10 mouse cellular contexts compared by ENCODE assay signal in genomic region chr8:105621841-105622240, GRCm38 (mm10). TPM values are rescaled to one million over a fixed set of nuclear protein-coding genes. Genes with fewer than 3 reads are reported as not detected.
DNase-seq lines count a peak whose midpoint lies in the region; ATAC-seq and TF ChIP-seq lines count a peak whose summit lies in the region.
"Had no signal": no experiment of that assay in that cellular context is flagged by ENCODE, and none has a peak within 500 bp of the region (broad histone marks: within the 10 kb centered on the region; RNA-seq: fewer than 3 reads in every experiment).

No protein-coding gene starts in this region.

- H3K9ac ChIP-seq in heart, adult 2 months (ENCODE audit: low read depth, low read length), result no peak overlapping the region
- peak overlapping the region; percentile 26; the same call in 1 of the 2 replicates for H3K9ac ChIP-seq in neural tube, embryonic 12.5 days
- no peak overlapping the region for H3K9ac ChIP-seq in hindbrain, embryonic 14.5 days
- no peak overlapping the region for H3K9ac ChIP-seq in midbrain, postnatal 0 days (replicated peaks; ENCODE audit: low read length, poor library complexity, severe bottlenecking)

- peak overlapping the region; percentile 48 for H3K27ac ChIP-seq in heart, adult 2 months
- peak overlapping the region; percentile 33; the same call in 1 of the 2 replicates for H3K27ac ChIP-seq in neural tube, embryonic 12.5 days
- H3K27ac ChIP-seq in hindbrain, embryonic 14.5 days, result peak overlapping the region; percentile 60
- H3K27ac ChIP-seq in midbrain, postnatal 0 days (ENCODE audit: low read depth, low read length), result peak overlapping the region; percentile 47; the same call in 1 of the 2 replicates

- H3K4me3 ChIP-seq in heart, adult 2 months, result no peak overlapping the region
- H3K4me3 ChIP-seq in neural tube, embryonic 12.5 days, result no peak overlapping the region
- H3K4me3 ChIP-seq in hindbrain, embryonic 14.5 days (replicated peaks; ENCODE audit: low read length), result no peak overlapping the region
- H3K4me3 ChIP-seq in midbrain, postnatal 0 days (ENCODE audit: low read depth, low read length), result no peak overlapping the region

- 0 out of 2 replicates have a peak, but pooled peaks have one; percentile 1 for TF ChIP-seq POLR2A in heart, adult 2 months (IDR thresholded peaks at IDR 0.05; ENCODE audit: insufficient read depth, low read depth, low read length)

- no peaks in the 10 kb centered on the region for H3K9me3 ChIP-seq in neural tube, embryonic 12.5 days
- no peaks in the 10 kb centered on the region for H3K9me3 ChIP-seq in hindbrain, embryonic 14.5 days (ENCODE audit: control insufficient read depth, low read length)
- H3K9me3 ChIP-seq in midbrain, postnatal 0 days (ENCODE audit: low read length), result no peaks in the 10 kb centered on the region

- no peak for TF ChIP-seq CTCF in heart, adult 2 months (IDR thresholded peaks at IDR 0.05)
- TF ChIP-seq CTCF in midbrain, postnatal 0 days (IDR thresholded peaks at IDR 0.05), result no peak

- intact Hi-C loops in heart, adult 2 months (cut with DNase I), result loop anchor here (1.0 kb wide), 1 partner anchor 63 kb away; no protein-coding TSS in a partner anchor

- 37% methylated on average over 4 of the region's 4 CpGs for WGBS in heart, adult 2 months
- 72% methylated on average over 4 of the region's 4 CpGs for WGBS in neural tube, embryonic 12.5 days
- WGBS in hindbrain, embryonic 14.5 days, result 37% methylated on average over 4 of the region's 4 CpGs
- WGBS in midbrain, postnatal 0 days, result 27% methylated on average over 4 of the region's 4 CpGs

- H3K36me3 ChIP-seq in heart, adult 2 months (ENCODE audit: control insufficient read depth, insufficient read depth, low read length), result peaks cover 6% of the 10 kb centered on the region
- peaks cover 58% of the 10 kb centered on the region for H3K36me3 ChIP-seq in neural tube, embryonic 12.5 days
- peaks cover 70% of the 10 kb centered on the region for H3K36me3 ChIP-seq in hindbrain, embryonic 14.5 days (replicated peaks; ENCODE audit: control insufficient read depth, insufficient read depth)
- H3K36me3 ChIP-seq in midbrain, postnatal 0 days (ENCODE audit: insufficient read depth, low read length), result peaks cover 54% of the 10 kb centered on the region

- TF ChIP-seq EP300 in heart, adult 2 months (IDR thresholded peaks at IDR 0.05; ENCODE audit: insufficient read depth, low read depth, low read length), result no peak

- peak in 1 of 2 experiments; percentile 24 for DNase-seq in heart, adult 2 months
- no peak for DNase-seq in heart, adult 8-10 months (ENCODE audit: low spot score)
- no peak for DNase-seq in neural tube, embryonic 10.5 days (ENCODE audit: extremely low spot score, low spot score)
- DNase-seq in hindbrain, embryonic 14.5 days (ENCODE audit: low spot score), result no peak
- peak; percentile 33 for DNase-seq in midbrain, postnatal 0 days (ENCODE audit: low spot score)
- no peak for DNase-seq in gastrocnemius, postnatal 4 days (ENCODE audit: low spot score in 2 of 2)

- peak; percentile 16; the same call in 1 of the 2 replicates for ATAC-seq in neural tube, embryonic 12.5 days (ENCODE audit: low FRiP score, low read depth)
- ATAC-seq in hindbrain, embryonic 14.5 days (ENCODE audit: low FRiP score), result no peak
- no peak for ATAC-seq in midbrain, postnatal 0 days (ENCODE audit: low FRiP score)
- ATAC-seq in frontal cortex, adult (ENCODE audit: low TSS enrichment), result no peak

- peaks cover 6% of the 10 kb centered on the region; the same call in 1 of the 2 replicates for H3K4me1 ChIP-seq in heart, adult 2 months (ENCODE audit: control insufficient read depth, insufficient read depth, low read length)
- H3K4me1 ChIP-seq in neural tube, embryonic 12.5 days, result peaks cover 39% of the 10 kb centered on the region
- H3K4me1 ChIP-seq in hindbrain, embryonic 14.5 days (replicated peaks; ENCODE audit: control insufficient read depth, insufficient read depth, low read length), result 0 out of 2 replicates have a peak, but pooled peaks cover 7% of the 10 kb centered on the region
- no peaks in the 10 kb centered on the region for H3K4me1 ChIP-seq in midbrain, postnatal 0 days (ENCODE audit: insufficient read depth, low read length)

- H3K79me2 ChIP-seq in heart, adult 2 months (replicated peaks; ENCODE audit: control insufficient read depth, insufficient read depth, low read length), result no peaks in the 10 kb centered on the region

- H3K4me2 ChIP-seq in neural tube, embryonic 12.5 days (replicated peaks), result no peak overlapping the region
- no peak overlapping the region for H3K4me2 ChIP-seq in hindbrain, embryonic 14.5 days (replicated peaks)
- no peak overlapping the region for H3K4me2 ChIP-seq in midbrain, postnatal 0 days (ENCODE audit: low read depth, low read length, poor library complexity, severe bottlenecking)

- H3K27me3 ChIP-seq in heart, adult 2 months (ENCODE audit: control insufficient read depth, insufficient read depth, low read length), result no peaks in the 10 kb centered on the region
- H3K27me3 ChIP-seq in neural tube, embryonic 12.5 days (replicated peaks), result no peaks in the 10 kb centered on the region
- no peaks in the 10 kb centered on the region for H3K27me3 ChIP-seq in hindbrain, embryonic 14.5 days (ENCODE audit: control insufficient read depth, insufficient read depth, low read length)
- no peaks in the 10 kb centered on the region for H3K27me3 ChIP-seq in midbrain, postnatal 0 days (ENCODE audit: insufficient read depth, low read length)

RNA-seq across cellular contexts. Expression of gene Ctcf, which starts 14.5 kb away (rescaled TPM):
- 10 to 100 TPM; 41.4 to 41.9 TPM for total RNA-seq in heart, adult 2 months (2021)
- 9.3 and 13.6 TPM in 2 replicates for polyA plus RNA-seq in heart, adult 2 months (2012; rRNA removed)
- total RNA-seq in heart, adult 8-10 months (2022), result 10 to 100 TPM; 37.4 to 46.3 (median 40.7) TPM
- polyA plus RNA-seq in neural tube, embryonic 12.5 days (2016; fragmentation: Nextera tagmentation; extraction: Ambion mirVana), result 120 and 127 TPM in 2 replicates
- 76.9 and 79.1 TPM in 2 replicates for polyA plus RNA-seq in hindbrain, embryonic 14.5 days (2014; fragmentation: Nextera tagmentation; extraction: Ambion mirVana)
- total RNA-seq in midbrain, postnatal 0 days (2014; rRNA removed), result 40.2 and 44.2 TPM in 2 replicates
- polyA plus RNA-seq in midbrain, postnatal 0 days (2015; fragmentation: Nextera tagmentation; extraction: Ambion mirVana), result 73.0 and 81.9 TPM in 2 replicates
- 10 to 100 TPM; 57.4 to 58.4 TPM for total RNA-seq in gastrocnemius, postnatal 4 days (2021)

RNA-seq across cellular contexts. Expression of gene Agrp, which starts 15.4 kb away (rescaled TPM):
- not detected for total RNA-seq in heart, adult 2 months (2021)
- polyA plus RNA-seq in heart, adult 2 months (2012; rRNA removed), result 0.31 TPM in 1 of 2 replicates, not detected in the other
- total RNA-seq in heart, adult 8-10 months (2022), result not detected
- polyA plus RNA-seq in neural tube, embryonic 12.5 days (2016; fragmentation: Nextera tagmentation; extraction: Ambion mirVana), result 1.5 and 2.0 TPM in 2 replicates
- 0.84 TPM in 1 of 2 replicates, not detected in the other for polyA plus RNA-seq in hindbrain, embryonic 14.5 days (2014; fragmentation: Nextera tagmentation; extraction: Ambion mirVana)
- not detected in 2 replicates for total RNA-seq in midbrain, postnatal 0 days (2014; rRNA removed)
- 3.2 and 7.6 TPM in 2 replicates for polyA plus RNA-seq in midbrain, postnatal 0 days (2015; fragmentation: Nextera tagmentation; extraction: Ambion mirVana)
- total RNA-seq in gastrocnemius, postnatal 4 days (2021), result under 1 TPM in 1 of 2 experiments, not detected in 1; 0.59 TPM
- total RNA-seq: common myeloid progenitor, adult 5-6 weeks; megakaryocyte, adult 5-6 weeks had no signal

RNA-seq across cellular contexts. Expression of gene Ripor1, which starts 16.8 kb away (rescaled TPM):
- 10 to 100 TPM; 42.5 to 51.6 TPM for total RNA-seq in heart, adult 2 months (2021)
- polyA plus RNA-seq in heart, adult 2 months (2012; rRNA removed), result 39.2 TPM in 2 replicates
- total RNA-seq in heart, adult 8-10 months (2022), result 10 to 100 TPM; 45.5 to 50.0 (median 47.4) TPM
- 21.3 and 22.1 TPM in 2 replicates for polyA plus RNA-seq in neural tube, embryonic 12.5 days (2016; fragmentation: Nextera tagmentation; extraction: Ambion mirVana)
- polyA plus RNA-seq in hindbrain, embryonic 14.5 days (2014; fragmentation: Nextera tagmentation; extraction: Ambion mirVana), result 30.6 and 32.6 TPM in 2 replicates
- total RNA-seq in midbrain, postnatal 0 days (2014; rRNA removed), result 12.6 and 16.1 TPM in 2 replicates
- 32.6 and 32.7 TPM in 2 replicates for polyA plus RNA-seq in midbrain, postnatal 0 days (2015; fragmentation: Nextera tagmentation; extraction: Ambion mirVana)
- total RNA-seq in gastrocnemius, postnatal 4 days (2021), result 10 to 100 TPM; 31.9 to 32.4 TPM

RNA-seq across cellular contexts. Expression of gene Atp6v0d1, which starts 56.0 kb away (rescaled TPM):
- 10 to 100 TPM; 46.4 to 48.9 TPM for total RNA-seq in heart, adult 2 months (2021)
- polyA plus RNA-seq in heart, adult 2 months (2012; rRNA removed), result 61.7 and 69.0 TPM in 2 replicates
- 10 to 100 TPM; 41.6 to 53.8 (median 51.7) TPM for total RNA-seq in heart, adult 8-10 months (2022)
- polyA plus RNA-seq in neural tube, embryonic 12.5 days (2016; fragmentation: Nextera tagmentation; extraction: Ambion mirVana), result 142 and 143 TPM in 2 replicates
- polyA plus RNA-seq in hindbrain, embryonic 14.5 days (2014; fragmentation: Nextera tagmentation; extraction: Ambion mirVana), result 231 and 245 TPM in 2 replicates
- 214 and 238 TPM in 2 replicates for total RNA-seq in midbrain, postnatal 0 days (2014; rRNA removed)
- 272 and 300 TPM in 2 replicates for polyA plus RNA-seq in midbrain, postnatal 0 days (2015; fragmentation: Nextera tagmentation; extraction: Ambion mirVana)
- total RNA-seq in gastrocnemius, postnatal 4 days (2021), result 10 to 100 TPM; 71.8 to 71.9 TPM
